Mouse (Mus musculus) liver, adult 2 months (tissue): ENCODE results near the gene Erich4.

ENCODE experiments used
- CTCF ChIP-seq: fragments of 200-500 bp; IDR thresholded peaks from 2 replicates; pipeline ENCODE4 v1.5.1; 2011; ENCODE audit warnings: low read depth, low read length, control low read depth
- POLR2A ChIP-seq: fragments of 200-500 bp; IDR thresholded peaks from 2 replicates; pipeline ENCODE4 v1.6.1; 2011; ENCODE audit warnings: low read length, control low read depth; ENCODE audit not compliant: insufficient read depth; ENCODE audit errors: extremely low read depth

GRCm38 (mm10) chr7:25568721-25569120 lies 47.0 kb downstream of the Erich4 start:
- TF ChIP-seq POLR2A (no peak), CTCF (no peak)
